Mouse (Mus musculus) embryonic facial prominence, embryonic 11.5 days (tissue): Measurements from ENCODE around the gene Slc22a4. TPM values are rescaled to one million over a fixed set of nuclear protein-coding genes. Genes with fewer than 3 reads are reported as not detected.
A peak's percentile ranks its signal among the peaks of the same experiment; 100 is the strongest.
"Not testable (repeated sequence)": the region's sequence is repeated elsewhere in the genome, so short reads cannot be mapped to it uniquely, and the experiment has no call there.

Source experiments
- ATAC-seq: fragments of 200-750 bp; cut with Nextera tagmentation; replicated peaks from 2 replicates; pipeline ENCODE4 v1.8.0; 2017; ENCODE audit warnings: low read depth; ENCODE audit not compliant: insufficient number of reproducible peaks, low FRiP score, low TSS enrichment
- DNase-seq: peaks from one replicate; pipeline ENCODE4 v3.0.0-alpha.2; 2015; ENCODE audit warnings: low spot score
- H3K27ac ChIP-seq: fragments of 300-500 bp; sonication (generic); replicated peaks from 2 replicates; pipeline ENCODE4 v1.5.1; 2014; ENCODE audit warnings: mild to moderate bottlenecking, low read depth, low read length, control low read depth
- H3K27me3 ChIP-seq: fragments of 300-500 bp; sonication (generic); 2 replicates; pipeline ENCODE4 v1.6.1; 2014; ENCODE audit warnings: mild to moderate bottlenecking, low read length, moderate library complexity, mixed read lengths; ENCODE audit not compliant: control insufficient read depth, insufficient read depth
- H3K36me3 ChIP-seq: fragments of 300-500 bp; sonication (generic); replicated peaks from 2 replicates; pipeline ENCODE4 v1.6.1; 2014; ENCODE audit warnings: low read depth, mild to moderate bottlenecking, low read length, moderate library complexity, mixed read lengths; ENCODE audit not compliant: control insufficient read depth, insufficient read depth
- H3K4me1 ChIP-seq: fragments of 300-500 bp; sonication (generic); 2 replicates; pipeline ENCODE4 v1.6.1; 2014; ENCODE audit warnings: low read length, mixed read lengths; ENCODE audit not compliant: control insufficient read depth, insufficient read depth
- H3K4me2 ChIP-seq: fragments of 300-500 bp; sonication (generic); 2 replicates; pipeline ENCODE4 v1.6.1; 2014; ENCODE audit warnings: low read depth, mild to moderate bottlenecking, control low read depth, low read length, moderate library complexity
- H3K4me3 ChIP-seq: fragments of 300-500 bp; sonication (generic); 2 replicates; pipeline ENCODE4 v1.5.1; 2014; ENCODE audit warnings: low read depth, low read length, control low read depth
- H3K9ac ChIP-seq: fragments of 300-500 bp; sonication (generic); replicated peaks from 2 replicates; pipeline ENCODE4 v1.6.1; 2014; ENCODE audit warnings: mild to moderate bottlenecking, control low read depth, low read length
- H3K9me3 ChIP-seq: fragments of 300-500 bp; sonication (generic); replicated peaks from 2 replicates; pipeline ENCODE4 v1.6.1; 2016; ENCODE audit warnings: mild to moderate bottlenecking, low read length, inconsistent platforms, mixed read lengths; ENCODE audit not compliant: control insufficient read depth
- WGBS: fragments of 180-500 bp; shearing (Covaris S2); extraction: QIAGEN DNeasy Blood & Tissue Kit; methylation state at CpG from one replicate; pipeline ENCODE4 v1.1.7; 2014; 5-methylcytosine and 5-hydroxymethylcytosine counted together
- polyA plus RNA-seq: library from polyadenylated mRNA; unstranded; fragments of >200 nt; fragmentation: Nextera tagmentation; extraction: Ambion mirVana; gene quantifications from 2 replicates; pipeline ENCODE4 v1.2.1, GENCODE M21; 2014

Slc22a4 gene
- polyA plus RNA-seq, 1 experiment from 2014 or later = 1.4 TPM

- Histone ChIP-seq H3K4me3 (no peak overlapping the region), H3K27me3 (no peaks in the 10 kb centered on the region), H3K36me3 (no peaks in the 10 kb centered on the region), H3K27ac (no peak overlapping the region), H3K4me1 (no peaks in the 10 kb centered on the region), H3K4me2 (no peak overlapping the region), H3K9ac (no peak overlapping the region), H3K9me3 (no peaks in the 10 kb centered on the region)
- DNase-seq = no peak
- ATAC-seq = no peak
These were observed 52.3 kb downstream of the Slc22a4 start for GRCm38 (mm10) chr11:53975559-53975958.

DNA sequence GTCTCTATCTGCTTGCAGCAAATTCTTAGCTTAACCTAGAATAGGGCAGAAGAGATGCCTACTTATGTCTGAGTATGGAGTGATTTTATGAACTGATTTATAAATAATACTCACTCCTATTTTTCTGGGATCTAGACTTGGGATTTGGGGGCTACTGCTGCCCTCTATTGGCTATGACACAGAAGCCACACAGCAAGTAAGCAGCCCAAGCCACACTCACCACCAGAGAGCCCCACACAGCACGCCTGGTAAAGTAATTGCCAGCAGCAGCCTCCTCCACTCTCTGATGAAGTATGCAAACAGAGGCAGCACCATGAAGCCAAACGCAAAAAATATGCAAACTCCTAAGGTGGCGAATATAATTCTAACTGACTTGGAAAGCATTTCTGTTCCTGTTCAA is 68.9 kb downstream of the Slc22a4 start:
- Histone ChIP-seq H3K9me3 (no peaks in the 10 kb centered on the region), H3K4me1 (no peaks in the 10 kb centered on the region), H3K27ac (no peak overlapping the region), H3K27me3 (no peaks in the 10 kb centered on the region), H3K9ac (no peak overlapping the region), H3K4me2 (no peak overlapping the region), H3K36me3 (no peaks in the 10 kb centered on the region), H3K4me3 (no peak overlapping the region)
- DNase-seq = peak; percentile 40
- ATAC-seq = no peak
- WGBS = 40% methylated on average over 3 of the region's 3 CpGs

GRCm38 (mm10) chr11:53958176-53958575 is 69.7 kb downstream of the Slc22a4 start:
- not testable (repeated sequence) for H3K4me1 ChIP-seq, DNase-seq, ATAC-seq, H3K9ac ChIP-seq, H3K27ac ChIP-seq, H3K9me3 ChIP-seq, H3K27me3 ChIP-seq, H3K36me3 ChIP-seq, H3K4me2 ChIP-seq, H3K4me3 ChIP-seq
- WGBS = 44% methylated on average over 4 of the region's 4 CpGs

DNA sequence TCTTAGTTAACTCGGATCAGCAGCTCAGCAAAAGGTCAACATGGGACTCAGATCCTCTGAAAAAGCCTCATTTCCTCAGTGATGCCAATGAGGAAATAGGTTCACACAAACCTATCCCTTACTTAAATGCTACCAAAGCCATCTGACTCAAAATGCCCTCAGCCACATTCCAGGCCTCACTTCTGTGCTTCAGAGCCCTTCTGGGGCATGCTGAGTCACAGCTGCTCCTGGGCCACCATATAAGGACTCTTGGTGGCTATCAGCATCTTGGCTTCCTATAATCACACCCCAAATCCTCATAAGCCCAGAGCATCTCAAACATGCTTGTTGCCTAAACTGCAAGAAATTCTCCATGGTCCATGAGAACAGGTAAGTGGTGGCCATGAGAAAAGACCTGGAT is 71.3 kb downstream of the Slc22a4 start:
- no peak for ATAC-seq
- Histone ChIP-seq H3K4me3 (no peak overlapping the region), H3K9ac (no peak overlapping the region), H3K27ac (no peak overlapping the region), H3K4me1 (no peaks in the 10 kb centered on the region), H3K4me2 (no peak overlapping the region), H3K9me3 (no peaks in the 10 kb centered on the region), H3K27me3 (no peaks in the 10 kb centered on the region), H3K36me3 (no peaks in the 10 kb centered on the region)
- DNase-seq = no peak
- WGBS = 57% methylated on average over 1 of the region's 1 CpGs

DNA sequence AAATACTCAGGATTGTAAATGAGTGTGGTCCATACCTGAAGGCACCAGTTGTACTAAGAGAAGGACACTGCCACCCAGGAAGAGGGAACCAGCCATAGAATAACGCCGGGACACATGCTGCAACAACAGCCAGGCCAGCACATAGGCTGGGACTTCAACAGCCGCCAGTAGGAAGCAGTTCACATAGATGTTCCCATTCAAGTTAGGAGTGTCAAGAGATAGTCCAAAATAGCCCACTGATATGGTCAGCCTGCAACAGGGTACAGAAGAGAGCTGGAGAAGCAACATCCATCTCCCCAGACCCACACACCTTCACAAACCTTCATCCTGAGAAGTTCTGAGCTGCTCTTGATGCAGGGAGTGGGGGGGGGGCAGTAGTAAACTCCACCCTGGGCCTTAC is 73.2 kb downstream of the Slc22a4 start:
- no peaks in the 10 kb centered on the region for H3K36me3 ChIP-seq
- DNase-seq (no peak), ATAC-seq (no peak)
- no peaks in the 10 kb centered on the region for H3K9me3 ChIP-seq
- no peak overlapping the region for H3K9ac ChIP-seq
- H3K27me3 ChIP-seq = no peaks in the 10 kb centered on the region
- H3K4me1 ChIP-seq = no peaks in the 10 kb centered on the region
- no peak overlapping the region for H3K27ac ChIP-seq
- no peak overlapping the region for H3K4me2 ChIP-seq
- 79% methylated on average over 3 of the region's 3 CpGs for WGBS
- H3K4me3 ChIP-seq = no peak overlapping the region

DNA sequence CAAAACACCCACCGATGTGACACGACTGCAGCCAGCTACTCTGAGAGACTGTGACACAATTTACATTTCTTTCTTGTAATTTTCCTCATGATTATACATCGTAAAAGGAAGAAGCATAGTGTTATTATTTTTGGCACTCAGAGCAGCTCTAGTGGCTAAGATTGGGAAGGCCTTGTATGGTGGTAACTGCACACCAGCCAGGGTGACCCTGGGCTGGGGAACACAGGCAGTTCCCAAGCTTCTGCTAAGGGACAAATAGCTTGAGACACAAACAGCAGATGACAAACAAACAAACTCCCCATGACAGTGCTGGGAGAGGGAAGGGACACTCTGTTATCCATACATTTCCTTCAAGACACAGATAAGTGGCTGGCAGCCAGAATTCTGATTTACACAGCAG is 77.8 kb downstream of the Slc22a4 start:
- not testable (repeated sequence) for H3K9me3 ChIP-seq, DNase-seq, H3K27ac ChIP-seq, H3K36me3 ChIP-seq, H3K9ac ChIP-seq, H3K4me3 ChIP-seq, H3K4me2 ChIP-seq, H3K4me1 ChIP-seq, H3K27me3 ChIP-seq, ATAC-seq
- WGBS = no CpG with 5 or more reads among the region's 3 CpGs

Other genes with a start within 250 kb of the Slc22a4 start
- not detected in 2 replicates for gene Gm12216, start 168.8 kb downstream of the Slc22a4 start, polyA plus RNA-seq
- 7.4 and 8.4 TPM in 2 replicates for gene Slc22a5, start 136.4 kb downstream of the Slc22a4 start, polyA plus RNA-seq
- 2.0 and 2.2 TPM in 2 replicates for gene Slc22a21, start 47.8 kb downstream of the Slc22a4 start, polyA plus RNA-seq
- gene Pdlim4, start 40.9 kb upstream of the Slc22a4 start, polyA plus RNA-seq = 120 and 127 TPM in 2 replicates
- gene P4ha2, start 72.0 kb upstream of the Slc22a4 start, polyA plus RNA-seq = 41.5 and 42.8 TPM in 2 replicates
- gene Csf2, start 221.6 kb upstream of the Slc22a4 start, polyA plus RNA-seq = not detected in 2 replicates
- gene Il3, start 239.2 kb upstream of the Slc22a4 start, polyA plus RNA-seq = not detected in 2 replicates